Mouse (Mus musculus) liver, embryonic 12.5 days (tissue): Measurements from ENCODE around the gene Skap1. TPM values are rescaled to one million over a fixed set of nuclear protein-coding genes. Genes with fewer than 3 reads are reported as not detected.
"Not testable (repeated sequence)": the region's sequence is repeated elsewhere in the genome, so short reads cannot be mapped to it uniquely, and the experiment has no call there.

Source experiments
- ATAC-seq: fragments of 200-750 bp; cut with Nextera tagmentation; 2 replicates; pipeline ENCODE4 v1.8.0; 2017; ENCODE audit warnings: moderate number of reproducible peaks, mild to moderate bottlenecking, moderate library complexity
- H3K27ac ChIP-seq: fragments of 300-500 bp; sonication (generic); 2 replicates; pipeline ENCODE4 v1.5.1; 2016; ENCODE audit warnings: mild to moderate bottlenecking
- H3K27me3 ChIP-seq: fragments of 300-500 bp; sonication (generic); replicated peaks from 2 replicates; pipeline ENCODE4 v1.6.1; 2016; ENCODE audit warnings: mild to moderate bottlenecking, moderate library complexity
- H3K36me3 ChIP-seq: fragments of 300-500 bp; sonication (generic); 2 replicates; pipeline ENCODE4 v1.6.1; 2016; ENCODE audit warnings: mild to moderate bottlenecking, moderate library complexity
- H3K4me1 ChIP-seq: fragments of 300-500 bp; sonication (generic); 2 replicates; pipeline ENCODE4 v1.6.1; 2016
- H3K4me2 ChIP-seq: fragments of 300-500 bp; sonication (generic); 2 replicates; pipeline ENCODE4 v1.6.1; 2016; ENCODE audit warnings: mild to moderate bottlenecking, moderate library complexity
- H3K4me3 ChIP-seq: fragments of 300-500 bp; sonication (generic); 2 replicates; pipeline ENCODE4 v1.5.1; 2016; ENCODE audit warnings: mild to moderate bottlenecking, moderate library complexity
- H3K9ac ChIP-seq: fragments of 300-500 bp; sonication (generic); 2 replicates; pipeline ENCODE4 v1.6.1; 2016; ENCODE audit warnings: mild to moderate bottlenecking, moderate library complexity
- H3K9me3 ChIP-seq: fragments of 300-500 bp; sonication (generic); replicated peaks from 2 replicates; pipeline ENCODE4 v1.6.1; 2016; ENCODE audit warnings: mild to moderate bottlenecking, moderate library complexity
- WGBS: fragments of 180-500 bp; shearing (Covaris S2); methylation state at CpG from one replicate; pipeline ENCODE4 v1.1.7; 2016; ENCODE audit not compliant: insufficient replicate concordance; 5-methylcytosine and 5-hydroxymethylcytosine counted together
- polyA plus RNA-seq: library from polyadenylated mRNA; unstranded; fragments of >200 nt; fragmentation: Nextera tagmentation; extraction: Ambion mirVana; gene quantifications from 2 replicates; pipeline ENCODE4 v1.2.1, GENCODE M21; 2016

Gene Skap1
- polyA plus RNA-seq, 1 experiment from 2014 or later = 0.51 TPM

GRCm38 (mm10) chr11:96776968-96777962 is 312.9 kb downstream of the Skap1 start, which contains the start of gene Snx11:
Gene Snx11, minus strand, starts transcription at chr11:96777559.
- Histone ChIP-seq H3K36me3 (peaks cover 15% of the 10 kb centered on the region), H3K9me3 (no peaks in the 10 kb centered on the region), H3K4me3 (peak within 1 kb of the TSS; percentile 80), H3K4me2 (peak within 1 kb of the TSS; percentile 90), H3K27ac (peak within 1 kb of the TSS; percentile 87), H3K27me3 (no peaks in the 10 kb centered on the region), H3K4me1 (peaks cover 17% of the 10 kb centered on the region), H3K9ac (peak within 1 kb of the TSS; percentile 79)
- peak; percentile 99 for ATAC-seq
- 1% methylated on average over 59 of the region's 59 CpGs for WGBS

DNA sequence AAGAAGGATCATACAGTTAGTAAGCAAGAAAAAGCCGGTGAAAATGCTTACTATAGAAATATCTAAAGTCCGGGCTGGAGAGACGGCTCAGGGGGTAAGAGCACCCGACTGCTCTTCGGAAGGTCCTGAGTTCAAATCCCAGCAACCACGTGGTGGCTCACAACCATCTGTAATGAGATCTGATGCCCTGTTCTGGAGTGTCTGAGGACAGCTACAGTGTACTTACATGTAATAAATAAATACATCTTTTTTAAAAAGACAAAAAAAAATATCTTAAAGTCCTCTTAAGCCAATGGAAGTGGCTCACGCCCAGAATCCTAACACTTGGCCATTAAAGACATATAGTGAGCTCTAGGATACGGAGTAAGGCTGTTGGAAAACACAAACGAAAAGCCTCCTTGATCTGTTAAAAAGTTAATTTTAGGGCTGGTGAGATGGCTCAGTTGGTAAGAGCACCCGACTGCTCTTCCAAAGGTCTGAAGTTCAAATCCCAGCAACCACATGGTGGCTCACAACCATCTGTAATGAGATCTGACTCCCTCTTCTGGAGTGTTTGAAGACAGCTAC is 313.8 kb downstream of the Skap1 start:
- not testable (repeated sequence) for H3K36me3 ChIP-seq, H3K9me3 ChIP-seq, H3K27me3 ChIP-seq, ATAC-seq
- Histone ChIP-seq H3K27ac (peak overlapping the region; percentile 87), H3K4me3 (peak overlapping the region; percentile 80), H3K4me2 (peak overlapping the region; percentile 90), H3K9ac (peak overlapping the region; percentile 79), H3K4me1 (peaks cover 17% of the 10 kb centered on the region)
- 56% methylated on average over 10 of the region's 10 CpGs for WGBS

GRCm38 (mm10) chr11:96780306-96780705 is 315.9 kb downstream of the Skap1 start:
- ATAC-seq = no peak
- Histone ChIP-seq H3K4me3 (no peak overlapping the region), H3K9me3 (no peaks in the 10 kb centered on the region), H3K4me2 (no peak overlapping the region), H3K36me3 (no peaks in the 10 kb centered on the region), H3K27me3 (no peaks in the 10 kb centered on the region), H3K4me1 (peaks cover 17% of the 10 kb centered on the region), H3K9ac (no peak overlapping the region), H3K27ac (no peak overlapping the region)
- 60% methylated on average over 5 of the region's 5 CpGs for WGBS

GRCm38 (mm10) chr11:96781425-96781824 is 317.0 kb downstream of the Skap1 start:
- no peak overlapping the region for H3K27ac ChIP-seq
- no peak overlapping the region for H3K4me3 ChIP-seq
- 46% methylated on average over 2 of the region's 2 CpGs for WGBS
- H3K36me3 ChIP-seq = no peaks in the 10 kb centered on the region
- no peak for ATAC-seq
- H3K27me3 ChIP-seq = no peaks in the 10 kb centered on the region
- no peak overlapping the region for H3K9ac ChIP-seq
- H3K9me3 ChIP-seq = no peaks in the 10 kb centered on the region
- peaks cover 12% of the 10 kb centered on the region for H3K4me1 ChIP-seq
- no peak overlapping the region for H3K4me2 ChIP-seq

GRCm38 (mm10) chr11:96784847-96785246 is 320.5 kb downstream of the Skap1 start:
- not testable (repeated sequence) for H3K27ac ChIP-seq, H3K4me2 ChIP-seq, H3K9me3 ChIP-seq, H3K27me3 ChIP-seq, H3K4me1 ChIP-seq, H3K36me3 ChIP-seq, ATAC-seq, H3K4me3 ChIP-seq, H3K9ac ChIP-seq
- 13% methylated on average over 7 of the region's 7 CpGs for WGBS

DNA sequence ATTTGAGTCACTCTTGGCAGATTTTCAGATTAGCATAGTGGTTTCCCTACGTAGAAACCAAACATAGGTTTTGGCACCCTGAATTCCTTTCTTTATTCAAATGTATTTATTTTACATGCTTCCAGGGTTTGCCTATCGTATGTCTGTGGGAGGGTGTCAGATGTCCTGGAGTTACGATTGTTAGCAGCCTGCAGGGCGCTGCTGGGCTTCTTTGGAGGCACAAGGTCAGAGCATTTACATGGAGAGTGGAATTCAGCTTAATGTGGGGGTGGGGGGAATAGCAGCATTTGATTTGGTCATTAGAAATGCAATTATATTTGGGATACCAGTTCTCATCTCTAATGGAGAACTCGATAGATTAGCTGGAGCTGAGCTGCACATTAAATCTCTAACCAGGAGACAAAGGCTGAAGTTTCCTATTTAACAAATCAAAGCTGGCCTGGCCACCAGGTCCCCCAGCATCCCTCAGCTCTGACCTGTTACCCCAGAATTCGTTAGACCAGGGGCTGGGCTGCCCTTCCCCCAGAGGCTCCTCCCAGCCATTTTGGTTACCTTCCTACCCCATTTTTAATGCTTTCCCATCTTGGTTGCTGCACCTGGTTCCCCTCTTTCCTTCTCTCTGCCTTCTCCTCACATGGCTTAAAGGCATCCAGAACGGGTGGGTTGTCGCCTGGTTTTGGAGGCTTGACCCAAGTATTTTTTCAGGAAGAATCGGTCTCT is 322.5 kb downstream of the Skap1 start:
- Histone ChIP-seq H3K27me3 (no peaks in the 10 kb centered on the region), H3K4me1 (peaks cover 27% of the 10 kb centered on the region), H3K4me2 (no peak overlapping the region), H3K9ac (no peak overlapping the region), H3K36me3 (peaks cover 13% of the 10 kb centered on the region), H3K27ac (no peak overlapping the region), H3K4me3 (no peak overlapping the region), H3K9me3 (no peaks in the 10 kb centered on the region)
- 61% methylated on average over 9 of the region's 9 CpGs for WGBS
- no peak for ATAC-seq

- peak within 1 kb of the TSS; percentile 95 for H3K27ac ChIP-seq
- peak within 1 kb of the TSS; percentile 91 for H3K9ac ChIP-seq
- 1% methylated on average over 93 of the region's 93 CpGs for WGBS
- H3K9me3 ChIP-seq = no peaks in the 10 kb centered on the region
- peak within 1 kb of the TSS; percentile 91 for H3K4me2 ChIP-seq
- H3K4me1 ChIP-seq = peaks cover 43% of the 10 kb centered on the region
- peaks cover 23% of the 10 kb centered on the region for H3K36me3 ChIP-seq
- ATAC-seq = peak; percentile 97
- no peaks in the 10 kb centered on the region for H3K27me3 ChIP-seq
- peak within 1 kb of the TSS; percentile 90 for H3K4me3 ChIP-seq
Observed at GRCm38 (mm10) chr11:96788871-96789795, 324.7 kb downstream of the Skap1 start, which contains the start of gene Cbx1. Gene Cbx1, plus strand, starts transcription at chr11:96789127.

- peaks cover 46% of the 10 kb centered on the region for H3K4me1 ChIP-seq
Observed at GRCm38 (mm10) chr11:96789990-96790389, 325.6 kb downstream of the Skap1 start.

DNA sequence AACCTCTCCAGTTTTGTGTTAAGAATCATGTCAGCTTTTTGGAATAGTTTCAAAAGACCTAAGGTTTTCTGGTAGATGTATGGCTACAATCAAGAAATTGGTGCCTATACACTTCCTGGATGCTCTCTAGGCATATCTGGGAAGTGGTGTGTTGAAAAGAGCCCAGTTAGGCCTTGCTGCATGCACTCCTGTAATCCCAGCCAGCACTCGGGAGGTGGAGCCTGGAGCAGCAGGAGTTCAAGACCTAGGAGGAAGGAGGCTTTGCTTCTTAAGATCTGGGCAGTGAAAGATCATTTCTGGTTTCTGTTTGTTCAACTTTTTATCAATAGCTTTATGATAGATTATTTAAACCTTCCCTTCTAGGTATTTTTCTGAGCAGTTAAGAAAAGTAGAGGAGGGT is 326.3 kb downstream of the Skap1 start:
- Histone ChIP-seq H3K4me3 (peak overlapping the region; percentile 90), H3K4me1 (peaks cover 53% of the 10 kb centered on the region), H3K27me3 (no peaks in the 10 kb centered on the region), H3K36me3 (peaks cover 36% of the 10 kb centered on the region), H3K4me2 (peak overlapping the region; percentile 91), H3K9ac (peak overlapping the region; percentile 91), H3K27ac (no peak overlapping the region; the same call in 1 of the 2 replicates), H3K9me3 (no peaks in the 10 kb centered on the region)
- no peak for ATAC-seq
- WGBS = 33% methylated on average over 1 of the region's 1 CpGs

More at GRCm38 (mm10) chr11:96789990-96790389, 325.6 kb downstream of the Skap1 start:
- 10% methylated on average over 5 of the region's 5 CpGs for WGBS
- Histone ChIP-seq H3K4me2 (peak overlapping the region; percentile 91), H3K36me3 (peaks cover 30% of the 10 kb centered on the region), H3K27me3 (no peaks in the 10 kb centered on the region), H3K9me3 (no peaks in the 10 kb centered on the region), H3K9ac (peak overlapping the region; percentile 91), H3K27ac (peak overlapping the region; percentile 95), H3K4me3 (peak overlapping the region; percentile 90)
- ATAC-seq = no peak

GRCm38 (mm10) chr11:96795491-96795890 is 331.1 kb downstream of the Skap1 start:
- H3K36me3 ChIP-seq = peaks cover 73% of the 10 kb centered on the region
- 79% methylated on average over 13 of the region's 13 CpGs for WGBS
- H3K4me1 ChIP-seq = peaks cover 40% of the 10 kb centered on the region
- H3K9me3 ChIP-seq = no peaks in the 10 kb centered on the region
- H3K27ac ChIP-seq = no peak overlapping the region
- H3K4me3 ChIP-seq = no peak overlapping the region
- no peak for ATAC-seq
- no peak overlapping the region for H3K9ac ChIP-seq
- no peaks in the 10 kb centered on the region for H3K27me3 ChIP-seq
- H3K4me2 ChIP-seq = no peak overlapping the region

GRCm38 (mm10) chr11:96796081-96796480 is 331.7 kb downstream of the Skap1 start:
- Histone ChIP-seq H3K9me3 (no peaks in the 10 kb centered on the region), H3K9ac (no peak overlapping the region), H3K27me3 (no peaks in the 10 kb centered on the region), H3K36me3 (peaks cover 75% of the 10 kb centered on the region), H3K4me1 (peaks cover 34% of the 10 kb centered on the region), H3K4me3 (no peak overlapping the region), H3K27ac (no peak overlapping the region), H3K4me2 (no peak overlapping the region)
- WGBS = 89% methylated on average over 2 of the region's 2 CpGs
- ATAC-seq = no peak
